Mouse (Mus musculus): ENCODE results near the gene Bri3bp. TPM values are rescaled to one million over a fixed set of nuclear protein-coding genes. Genes with fewer than 3 reads are reported as not detected.

Gene Bri3bp
- polyA plus RNA-seq, 1 experiment = 45.8 TPM

- Histone ChIP-seq H3K4me1 (ENCODE audit: control insufficient read depth, insufficient read depth, low read length) (no peaks in the 10 kb centered on the region), H3K9me3 (replicated peaks; ENCODE audit: control insufficient read depth, insufficient read depth, low read length, poor library complexity, severe bottlenecking) (no peaks in the 10 kb centered on the region), H3K27me3 (ENCODE audit: control insufficient read depth, insufficient read depth, low read length, poor library complexity, severe bottlenecking) (no peaks in the 10 kb centered on the region), H3K36me3 (ENCODE audit: control insufficient read depth, insufficient read depth, low read length, poor library complexity, severe bottlenecking) (no peaks in the 10 kb centered on the region), H3K4me3 (ENCODE audit: low read depth, low read length) (peak overlapping the region; percentile 73), H3K9ac (ENCODE audit: low read depth, poor library complexity, severe bottlenecking) (peak overlapping the region; percentile 59), H3K27ac (ENCODE audit: insufficient read depth, low read length) (no peak overlapping the region)
- TF ChIP-seq POLR2A (IDR thresholded peaks at IDR 0.05; ENCODE audit: insufficient read depth, low read length) (no peak), CTCF (IDR thresholded peaks at IDR 0.05; ENCODE audit: low read depth, low read length) (no peak), EP300 (IDR thresholded peaks at IDR 0.05; ENCODE audit: insufficient read depth, low read depth, low read length) (peak; percentile 62; the same call in 1 of the 2 replicates)
These were observed 37.6 kb upstream of the Bri3bp start for GRCm38 (mm10) chr5:125403481-125404465.

DNA sequence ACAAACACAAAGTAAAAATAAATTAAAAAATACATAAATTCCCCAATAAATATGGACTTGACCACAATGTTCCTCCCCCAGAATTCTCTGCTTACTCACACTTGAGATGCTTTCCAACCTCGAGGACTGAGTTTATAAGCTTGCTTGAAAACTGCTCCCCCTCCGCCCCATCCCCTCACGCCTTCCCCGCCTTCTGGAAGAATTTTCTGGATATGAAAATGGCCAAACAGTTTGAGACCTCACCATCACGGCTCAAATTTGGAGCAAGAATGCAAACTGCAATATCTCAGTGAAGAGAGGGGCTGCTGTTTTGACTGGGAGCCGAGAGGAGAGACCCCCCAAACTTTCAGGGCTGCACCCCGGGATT is 36.8 kb upstream of the Bri3bp start:
- peak overlapping the region; percentile 59 for H3K9ac ChIP-seq (ENCODE audit: low read depth, poor library complexity, severe bottlenecking)
- no peaks in the 10 kb centered on the region for H3K9me3 ChIP-seq (replicated peaks; ENCODE audit: control insufficient read depth, insufficient read depth, low read length, poor library complexity, severe bottlenecking)
- H3K27me3 ChIP-seq (ENCODE audit: control insufficient read depth, insufficient read depth, low read length, poor library complexity, severe bottlenecking) = no peaks in the 10 kb centered on the region
- no peak for TF ChIP-seq POLR2A (IDR thresholded peaks at IDR 0.05; ENCODE audit: insufficient read depth, low read length)
- TF ChIP-seq EP300 (IDR thresholded peaks at IDR 0.05; ENCODE audit: insufficient read depth, low read depth, low read length) = no peak
- no peak for TF ChIP-seq CTCF (IDR thresholded peaks at IDR 0.05; ENCODE audit: low read depth, low read length)
- peak overlapping the region; percentile 56 for H3K4me3 ChIP-seq (ENCODE audit: low read depth, low read length)
- no peaks in the 10 kb centered on the region for H3K36me3 ChIP-seq (ENCODE audit: control insufficient read depth, insufficient read depth, low read length, poor library complexity, severe bottlenecking)
- H3K27ac ChIP-seq (ENCODE audit: insufficient read depth, low read length) = peak overlapping the region; percentile 78; the same call in 1 of the 2 replicates
- H3K4me1 ChIP-seq (ENCODE audit: control insufficient read depth, insufficient read depth, low read length) = no peaks in the 10 kb centered on the region

- Histone ChIP-seq H3K36me3 (ENCODE audit: control insufficient read depth, insufficient read depth, low read length, poor library complexity, severe bottlenecking) (no peaks in the 10 kb centered on the region), H3K4me3 (ENCODE audit: low read depth, low read length) (peak overlapping the region; percentile 56), H3K27me3 (ENCODE audit: control insufficient read depth, insufficient read depth, low read length, poor library complexity, severe bottlenecking) (no peaks in the 10 kb centered on the region), H3K9ac (ENCODE audit: low read depth, poor library complexity, severe bottlenecking) (peak overlapping the region; percentile 59), H3K9me3 (replicated peaks; ENCODE audit: control insufficient read depth, insufficient read depth, low read length, poor library complexity, severe bottlenecking) (no peaks in the 10 kb centered on the region), H3K4me1 (ENCODE audit: control insufficient read depth, insufficient read depth, low read length) (no peaks in the 10 kb centered on the region), H3K27ac (ENCODE audit: insufficient read depth, low read length) (peak overlapping the region; percentile 78)
- TF ChIP-seq CTCF (IDR thresholded peaks at IDR 0.05; ENCODE audit: low read depth, low read length) = no peak
- TF ChIP-seq POLR2A (IDR thresholded peaks at IDR 0.05; ENCODE audit: insufficient read depth, low read length) = no peak
- no peak for TF ChIP-seq EP300 (IDR thresholded peaks at IDR 0.05; ENCODE audit: insufficient read depth, low read depth, low read length)
These were observed 36.3 kb upstream of the Bri3bp start for GRCm38 (mm10) chr5:125404903-125405545.

DNA sequence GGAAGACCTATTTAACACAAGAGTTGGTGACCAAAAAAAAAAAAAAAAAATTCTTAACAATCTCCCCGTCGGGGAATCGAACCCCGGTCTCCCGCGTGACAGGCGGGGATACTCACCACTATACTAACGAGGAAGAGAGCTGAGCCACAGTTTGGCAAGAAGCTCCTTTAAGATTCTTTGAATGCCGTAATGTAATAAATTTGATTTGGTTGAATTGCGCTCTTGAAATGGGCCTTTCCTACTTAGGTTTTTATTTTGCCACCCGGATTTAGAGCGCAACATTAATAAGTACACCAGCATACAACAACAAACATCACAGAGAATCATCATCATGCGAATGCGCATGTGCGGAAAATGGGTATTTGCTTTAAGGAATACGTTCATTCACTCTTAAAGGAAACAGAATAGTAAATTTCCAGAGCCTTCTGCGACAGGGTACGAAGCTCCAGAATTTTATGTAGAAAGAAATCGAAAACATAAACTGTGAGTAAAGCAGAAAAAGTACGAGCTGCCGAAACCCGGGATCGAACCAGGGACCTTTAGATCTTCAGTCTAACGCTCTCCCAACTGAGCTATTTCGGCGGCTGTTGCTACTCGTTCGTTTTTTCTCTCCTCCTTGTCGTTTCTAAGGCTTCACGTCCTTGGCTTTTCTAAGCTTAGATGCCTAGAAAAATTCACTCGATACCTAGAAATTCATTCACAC is 35.7 kb upstream of the Bri3bp start:
- Histone ChIP-seq H3K36me3 (ENCODE audit: control insufficient read depth, insufficient read depth, low read length, poor library complexity, severe bottlenecking) (no peaks in the 10 kb centered on the region), H3K27ac (ENCODE audit: insufficient read depth, low read length) (peak overlapping the region; percentile 78), H3K4me1 (ENCODE audit: control insufficient read depth, insufficient read depth, low read length) (no peaks in the 10 kb centered on the region), H3K4me3 (ENCODE audit: low read depth, low read length) (peak overlapping the region; percentile 70), H3K9me3 (replicated peaks; ENCODE audit: control insufficient read depth, insufficient read depth, low read length, poor library complexity, severe bottlenecking) (no peaks in the 10 kb centered on the region), H3K27me3 (ENCODE audit: control insufficient read depth, insufficient read depth, low read length, poor library complexity, severe bottlenecking) (no peaks in the 10 kb centered on the region), H3K9ac (ENCODE audit: low read depth, poor library complexity, severe bottlenecking) (peak overlapping the region; percentile 59)
- TF ChIP-seq POLR2A (IDR thresholded peaks at IDR 0.05; ENCODE audit: insufficient read depth, low read length) = no peak
- TF ChIP-seq CTCF (IDR thresholded peaks at IDR 0.05; ENCODE audit: low read depth, low read length) = no peak
- TF ChIP-seq EP300 (IDR thresholded peaks at IDR 0.05; ENCODE audit: insufficient read depth, low read depth, low read length) = no peak

- no peaks in the 10 kb centered on the region for H3K9me3 ChIP-seq (replicated peaks; ENCODE audit: control insufficient read depth, insufficient read depth, low read length, poor library complexity, severe bottlenecking)
- peak overlapping the region; percentile 59 for H3K9ac ChIP-seq (ENCODE audit: low read depth, poor library complexity, severe bottlenecking)
- TF ChIP-seq POLR2A (IDR thresholded peaks at IDR 0.05; ENCODE audit: insufficient read depth, low read length) = no peak
- 0 out of 2 replicates have a peak, but pooled peaks have one; percentile 38 for TF ChIP-seq EP300 (IDR thresholded peaks at IDR 0.05; ENCODE audit: insufficient read depth, low read depth, low read length)
- TF ChIP-seq CTCF (IDR thresholded peaks at IDR 0.05; ENCODE audit: low read depth, low read length) = no peak
- H3K27ac ChIP-seq (ENCODE audit: insufficient read depth, low read length) = peak overlapping the region; percentile 78
- H3K4me1 ChIP-seq (ENCODE audit: control insufficient read depth, insufficient read depth, low read length) = no peaks in the 10 kb centered on the region
- peak overlapping the region; percentile 70 for H3K4me3 ChIP-seq (ENCODE audit: low read depth, low read length)
- H3K36me3 ChIP-seq (ENCODE audit: control insufficient read depth, insufficient read depth, low read length, poor library complexity, severe bottlenecking) = no peaks in the 10 kb centered on the region
- H3K27me3 ChIP-seq (ENCODE audit: control insufficient read depth, insufficient read depth, low read length, poor library complexity, severe bottlenecking) = no peaks in the 10 kb centered on the region
These were observed 34.9 kb upstream of the Bri3bp start for GRCm38 (mm10) chr5:125406322-125407016.
